Mouse (Mus musculus) testis, adult 2 months (tissue): ENCODE measurements around the gene Col15a1.

Experiments
- CTCF ChIP-seq: fragments of 200-500 bp; IDR thresholded peaks from 2 replicates; pipeline ENCODE4 v1.5.1; 2012; ENCODE audit warnings: low read depth, mild to moderate bottlenecking, inconsistent platforms, low read length, moderate library complexity; ENCODE audit not compliant: control insufficient read depth, insufficient read depth, insufficient replicate concordance
- POLR2A ChIP-seq: fragments of 200-500 bp; IDR thresholded peaks from 2 replicates; pipeline ENCODE4 v1.6.1; 2012; ENCODE audit warnings: low read depth, mild to moderate bottlenecking, inconsistent platforms, low read length, moderate library complexity; ENCODE audit not compliant: control insufficient read depth

DNA sequence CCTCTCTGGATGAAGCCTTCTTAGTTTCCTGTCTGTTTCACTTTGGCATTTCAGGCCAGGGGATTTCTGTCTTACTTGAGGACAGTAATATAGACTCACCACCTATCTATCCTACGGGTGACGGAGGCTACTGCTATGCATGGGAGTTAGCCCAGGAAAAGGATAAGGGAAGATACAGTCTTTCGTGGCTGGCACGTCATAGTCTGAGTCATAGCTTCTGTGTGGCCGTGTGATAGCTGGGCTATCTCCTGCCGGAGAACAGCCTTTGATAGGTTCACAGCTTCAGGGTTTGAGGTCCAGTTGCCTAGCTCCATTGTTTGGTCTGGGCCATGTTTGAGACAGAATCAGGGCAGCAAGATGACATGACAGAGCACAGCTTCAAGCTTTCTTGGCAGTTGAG is 70.4 kb downstream of the Col15a1 start:
- TF ChIP-seq CTCF (no peak), POLR2A (no peak)
